Mouse (Mus musculus): ENCODE measurements around the gene Nudt10.
"Not testable (repeated sequence)": the region's sequence is repeated elsewhere in the genome, so short reads cannot be mapped to it uniquely, and the experiment has no call there.

The Nudt10 gene

DNA sequence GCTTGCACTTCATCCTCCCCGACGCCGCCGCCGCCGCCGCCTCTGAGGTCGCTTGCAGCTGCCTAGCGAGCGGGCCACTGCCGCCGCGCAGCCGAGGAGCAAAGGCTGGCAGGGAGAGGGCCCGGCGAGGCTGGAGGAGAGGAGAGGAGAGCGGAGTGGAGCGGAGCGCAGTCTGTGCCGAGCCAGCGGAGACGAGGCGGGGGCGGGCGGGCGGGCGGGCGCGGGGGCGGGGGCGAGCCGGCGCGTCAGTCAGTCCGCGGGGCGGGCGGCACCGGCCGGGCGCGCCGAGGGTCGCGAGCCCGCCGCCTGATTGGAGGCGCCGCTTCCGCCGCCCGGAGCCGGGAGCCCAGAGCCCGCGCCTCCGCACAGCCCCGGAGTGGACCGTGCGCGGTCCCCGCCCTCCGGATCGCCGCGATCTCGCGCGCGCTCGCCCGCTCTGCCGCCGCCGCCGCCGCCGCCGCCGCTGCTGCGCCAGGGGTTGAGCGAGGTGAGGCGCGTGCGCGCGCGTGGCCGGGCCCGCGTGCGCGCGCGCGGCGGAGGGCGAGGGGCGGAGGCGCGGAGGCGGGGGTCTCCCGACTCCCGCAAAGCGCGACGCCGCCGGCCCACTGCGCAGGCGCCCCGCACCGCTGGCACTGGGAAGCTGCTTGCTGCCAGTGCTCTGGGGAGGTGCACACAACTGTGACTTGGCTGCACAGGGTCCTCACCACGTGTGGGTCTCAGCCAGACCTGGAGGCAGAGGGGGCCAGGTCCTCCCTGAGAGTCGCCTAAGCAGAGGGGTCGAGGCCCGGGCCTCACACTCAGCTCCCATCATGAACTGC is at the start of gene Nudt10:
Nudt10 (minus strand) TSS at position 193 of the 818 bp plus-strand sequence.
- DNase-seq (ENCODE audit: low spot score in 2 of 2) = not testable (repeated sequence)

DNA sequence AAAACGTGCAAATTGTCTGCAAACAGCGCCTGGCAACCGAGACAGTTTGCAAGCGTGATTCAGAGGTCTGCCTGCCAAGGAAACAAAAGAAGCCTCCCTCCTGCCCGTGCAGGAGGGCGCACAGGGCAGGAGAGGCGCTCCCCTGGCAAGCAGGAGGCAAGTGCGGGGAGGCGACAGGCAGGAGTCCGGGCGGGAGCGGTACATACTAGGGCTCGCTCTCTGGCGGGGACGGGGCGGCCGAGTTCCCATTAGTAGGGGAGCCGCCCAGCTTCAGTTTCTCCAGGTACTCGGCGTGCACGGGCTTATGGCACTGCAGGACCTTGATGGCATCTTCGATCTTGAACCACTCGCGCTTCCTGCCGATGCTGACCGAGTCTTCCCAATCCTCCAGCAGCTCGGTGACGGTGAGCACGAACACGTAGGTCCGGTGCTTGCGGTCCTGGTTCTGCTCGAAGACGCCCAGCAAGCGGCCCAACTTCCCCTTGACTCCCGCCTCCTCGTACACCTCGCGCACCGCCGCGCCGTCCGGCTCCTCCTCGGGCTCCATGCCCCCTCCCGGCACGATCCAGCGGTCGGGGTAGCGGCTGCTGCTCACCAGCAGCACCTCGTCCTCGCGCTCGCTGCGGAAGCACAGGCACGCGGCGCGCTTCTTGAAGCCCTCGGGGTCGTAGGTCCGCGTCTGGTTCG is 536 bp downstream of the Nudt10 start:
- not testable (repeated sequence) for DNase-seq (ENCODE audit: low spot score in 2 of 2)

DNA sequence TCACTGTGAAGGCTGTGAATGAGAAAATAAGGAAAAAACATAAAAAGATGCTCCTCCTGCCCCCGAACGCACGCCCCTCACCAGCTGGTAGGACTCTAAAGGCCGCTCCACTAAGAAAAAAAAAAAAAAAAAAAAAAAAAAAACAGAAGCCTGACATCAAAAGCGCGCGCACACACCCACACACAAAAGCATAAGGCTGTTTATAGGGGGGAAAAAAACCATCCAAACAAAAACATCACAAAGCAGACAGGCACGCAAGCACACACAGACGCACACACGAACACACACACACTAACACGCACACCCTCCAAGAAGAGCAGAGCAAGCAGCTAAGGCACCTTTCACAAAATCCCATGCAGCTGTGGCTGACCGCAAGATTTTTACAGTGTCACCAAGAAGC is 1.1 kb downstream of the Nudt10 start:
- DNase-seq (ENCODE audit: low spot score in 2 of 2) = no peak

All from thymus, postnatal 10 days (tissue).